Mouse (Mus musculus) limb, embryonic 14.5 days (tissue): ENCODE results near the gene Plcz1. TPM values are rescaled to one million over a fixed set of nuclear protein-coding genes. Genes with fewer than 3 reads are reported as not detected.

Source experiments
- ATAC-seq: fragments of 200-750 bp; cut with Nextera tagmentation; 2 replicates; pipeline ENCODE4 v1.8.0; 2017; ENCODE audit warnings: low read depth, moderate number of reproducible peaks, moderate TSS enrichment; ENCODE audit not compliant: low FRiP score
- DNase-seq: peaks from one replicate; pipeline ENCODE4 v3.0.0-alpha.2; 2015; ENCODE audit warnings: low spot score
- H3K27ac ChIP-seq: fragments of 300-500 bp; sonication (generic); replicated peaks from 2 replicates; pipeline ENCODE4 v1.5.1; 2014; ENCODE audit warnings: low read depth, mild to moderate bottlenecking, low read length, moderate library complexity, mixed read lengths
- H3K27me3 ChIP-seq: fragments of 300-500 bp; sonication (generic); 2 replicates; pipeline ENCODE4 v1.6.1; 2014; ENCODE audit warnings: low read length, mixed read lengths; ENCODE audit not compliant: control insufficient read depth, insufficient read depth
- H3K36me3 ChIP-seq: fragments of 300-500 bp; sonication (generic); 2 replicates; pipeline ENCODE4 v1.6.1; 2014; ENCODE audit warnings: mild to moderate bottlenecking, low read length, moderate library complexity, mixed read lengths; ENCODE audit not compliant: control insufficient read depth, insufficient read depth
- H3K4me1 ChIP-seq: fragments of 300-500 bp; sonication (generic); 2 replicates; pipeline ENCODE4 v1.6.1; 2014; ENCODE audit warnings: antibody characterized with exemption, low read length, mixed read lengths; ENCODE audit not compliant: control insufficient read depth, insufficient read depth
- H3K4me2 ChIP-seq: fragments of 300-500 bp; sonication (generic); replicated peaks from 2 replicates; pipeline ENCODE4 v1.6.1; 2014; ENCODE audit warnings: low read depth, mild to moderate bottlenecking, low read length, moderate library complexity; ENCODE audit not compliant: severe bottlenecking
- H3K4me3 ChIP-seq: fragments of 300-500 bp; sonication (generic); replicated peaks from 2 replicates; pipeline ENCODE4 v1.5.1; 2014; ENCODE audit warnings: low read length
- H3K9ac ChIP-seq: fragments of 300-500 bp; sonication (generic); 2 replicates; pipeline ENCODE4 v1.6.1; 2014; ENCODE audit warnings: mild to moderate bottlenecking, low read depth, low read length, moderate library complexity; ENCODE audit not compliant: severe bottlenecking
- H3K9me3 ChIP-seq: fragments of 300-500 bp; sonication (generic); 2 replicates; pipeline ENCODE4 v1.6.1; 2016; ENCODE audit warnings: low read length; ENCODE audit not compliant: control insufficient read depth
- POLR2A ChIP-seq: fragments of 200-500 bp; IDR thresholded peaks from 2 replicates; pipeline ENCODE4 v1.8.0; 2012; ENCODE audit warnings: inconsistent platforms, mild to moderate bottlenecking, moderate library complexity, borderline replicate concordance; ENCODE audit not compliant: insufficient read depth, insufficient read length; ENCODE audit errors: extremely low read depth
- WGBS: fragments of 180-500 bp; shearing (Covaris S2); extraction: QIAGEN DNeasy Blood & Tissue Kit; methylation state at CpG from one replicate; pipeline ENCODE4 v1.1.7; 2014; 5-methylcytosine and 5-hydroxymethylcytosine counted together
- polyA plus RNA-seq, 2 experiments: library from polyadenylated mRNA; depleted of rRNA in 1 of 2; stranded (reverse) in 1 of 2; unstranded in 1 of 2; fragments of >200 nt; fragmentation: Nextera tagmentation in 1 of 2; extraction: Ambion mirVana in 1 of 2; gene quantifications; 2 replicates each; pipeline versions ENCODE4 v1.2.1 to v1.2.3; 2012 to 2014

The Plcz1 gene
- polyA plus RNA-seq, 2 experiments: 0.03 TPM; not detected in 1

DNA sequence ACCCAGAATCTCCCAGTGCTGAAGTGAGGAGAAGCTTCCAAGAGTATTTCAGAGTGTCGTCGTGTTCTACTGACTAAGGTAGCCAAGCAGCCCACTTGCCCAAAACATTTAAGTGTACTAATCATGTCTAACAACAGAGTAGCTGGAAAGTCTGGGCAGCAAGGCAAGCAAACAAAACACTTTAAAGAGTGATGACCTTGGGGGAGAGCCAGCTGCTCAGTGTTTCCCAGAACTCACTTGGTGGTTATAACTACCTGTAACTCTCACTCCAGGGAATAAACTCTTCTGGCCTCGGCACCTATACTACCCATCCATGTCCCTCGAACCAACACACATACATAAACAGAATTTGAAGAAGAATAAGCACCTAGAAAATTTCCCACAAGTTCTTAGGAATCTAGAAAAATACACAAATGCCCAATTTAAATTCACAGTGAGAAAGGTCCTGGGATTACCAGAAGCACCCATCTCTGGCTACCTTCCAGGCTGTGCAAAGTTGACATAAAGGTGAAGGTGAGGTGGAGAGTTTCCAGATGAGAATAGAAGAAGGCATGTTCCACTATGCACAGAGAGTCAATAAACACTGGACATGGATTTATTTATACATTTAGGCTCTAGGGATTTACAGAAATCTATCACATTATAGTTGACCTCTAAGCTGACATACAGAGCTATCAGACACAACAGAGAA lies 69.5 kb downstream of the Plcz1 start:
- H3K4me1 ChIP-seq: no peaks in the 10 kb centered on the region
- H3K27me3 ChIP-seq: no peaks in the 10 kb centered on the region
- H3K4me3 ChIP-seq: no peak overlapping the region
- DNase-seq (no peak), ATAC-seq (no peak)
- no peaks in the 10 kb centered on the region for H3K36me3 ChIP-seq
- 74% methylated on average over 4 of the region's 4 CpGs for WGBS
- H3K27ac ChIP-seq: no peak overlapping the region
- H3K9ac ChIP-seq: no peak overlapping the region
- TF ChIP-seq POLR2A: no peak
- no peak overlapping the region for H3K4me2 ChIP-seq
- H3K9me3 ChIP-seq: no peaks in the 10 kb centered on the region

DNA sequence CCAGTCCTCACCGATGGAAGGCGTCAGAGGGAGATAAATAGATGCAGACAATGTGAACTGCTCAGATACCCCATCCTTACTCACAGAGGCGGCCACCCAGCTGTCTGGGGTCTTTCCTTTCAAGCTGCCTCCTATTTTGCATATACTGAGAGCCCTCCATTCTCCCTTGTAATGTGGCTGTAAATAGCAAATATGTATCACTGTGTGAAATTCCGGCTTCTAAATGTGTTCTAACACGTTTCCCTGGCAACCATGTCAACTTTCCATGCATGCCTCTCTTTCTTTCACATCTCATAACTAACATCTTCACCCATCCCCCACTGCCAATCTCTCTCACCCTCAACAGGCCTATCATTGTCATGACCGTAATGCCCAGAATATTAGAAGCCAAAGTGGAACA lies 74.6 kb downstream of the Plcz1 start:
- WGBS: 73% methylated on average over 6 of the region's 6 CpGs

DNA sequence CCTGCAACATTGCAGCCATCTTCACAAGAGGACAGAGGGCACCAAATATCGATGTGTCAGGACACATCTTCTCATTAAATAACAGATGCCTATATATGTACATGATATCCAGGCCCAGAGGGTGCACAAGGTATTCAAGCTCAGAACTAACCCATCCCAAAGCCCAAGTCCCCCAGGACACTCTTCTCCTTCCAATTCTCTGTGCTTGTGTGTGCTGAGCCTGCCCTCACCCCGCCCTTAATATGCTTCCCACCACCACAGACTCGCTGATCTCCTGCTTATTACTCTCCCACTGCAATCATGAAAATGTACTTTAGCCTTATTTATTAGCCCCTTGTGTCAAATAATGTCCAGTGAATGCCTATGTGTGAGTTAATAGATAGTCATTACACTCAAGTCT lies 76.4 kb downstream of the Plcz1 start:
- Histone ChIP-seq H3K4me2 (no peak overlapping the region), H3K27me3 (no peaks in the 10 kb centered on the region), H3K36me3 (no peaks in the 10 kb centered on the region), H3K9me3 (no peaks in the 10 kb centered on the region), H3K4me3 (no peak overlapping the region), H3K4me1 (no peaks in the 10 kb centered on the region), H3K27ac (no peak overlapping the region), H3K9ac (no peak overlapping the region)
- ATAC-seq: no peak
- no peak for DNase-seq
- WGBS: 73% methylated on average over 3 of the region's 3 CpGs
- TF ChIP-seq POLR2A: no peak

More for the DNA sequence above, 74.6 kb downstream of the Plcz1 start:
- H3K36me3 ChIP-seq: no peaks in the 10 kb centered on the region
- H3K4me3 ChIP-seq: no peak overlapping the region
- H3K4me2 ChIP-seq: no peak overlapping the region
- no peaks in the 10 kb centered on the region for H3K9me3 ChIP-seq
- DNase-seq (no peak), ATAC-seq (no peak)
- H3K9ac ChIP-seq: no peak overlapping the region
- H3K27ac ChIP-seq: no peak overlapping the region
- no peak for TF ChIP-seq POLR2A
- no peaks in the 10 kb centered on the region for H3K4me1 ChIP-seq
- no peaks in the 10 kb centered on the region for H3K27me3 ChIP-seq

DNA sequence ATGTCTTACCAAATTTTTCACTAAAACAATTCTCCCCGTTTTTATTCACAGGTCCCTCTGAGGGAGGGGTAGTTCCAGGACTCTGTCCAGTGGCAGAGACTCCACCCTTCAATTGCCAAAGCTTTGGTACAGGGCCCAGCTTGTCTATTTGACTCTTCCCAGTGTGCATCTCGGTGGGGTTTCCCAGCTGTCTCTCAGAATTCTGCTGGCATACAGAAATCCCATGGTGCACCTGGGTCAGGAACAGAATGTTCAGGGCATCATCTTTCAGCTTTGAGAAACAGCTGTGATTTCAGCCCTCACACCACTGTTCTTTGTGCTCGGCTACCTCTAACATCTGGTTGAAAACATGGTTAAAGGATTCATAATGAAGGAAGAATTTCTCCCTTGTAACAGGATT lies 77.5 kb downstream of the Plcz1 start:
- Histone ChIP-seq H3K27ac (no peak overlapping the region), H3K27me3 (no peaks in the 10 kb centered on the region), H3K9me3 (no peaks in the 10 kb centered on the region), H3K9ac (no peak overlapping the region), H3K4me1 (no peaks in the 10 kb centered on the region), H3K4me2 (no peak overlapping the region), H3K4me3 (no peak overlapping the region), H3K36me3 (no peaks in the 10 kb centered on the region)
- no peak for TF ChIP-seq POLR2A
- 59% methylated on average over 3 of the region's 3 CpGs for WGBS
- peak; percentile 17 for DNase-seq
- ATAC-seq: no peak

DNA sequence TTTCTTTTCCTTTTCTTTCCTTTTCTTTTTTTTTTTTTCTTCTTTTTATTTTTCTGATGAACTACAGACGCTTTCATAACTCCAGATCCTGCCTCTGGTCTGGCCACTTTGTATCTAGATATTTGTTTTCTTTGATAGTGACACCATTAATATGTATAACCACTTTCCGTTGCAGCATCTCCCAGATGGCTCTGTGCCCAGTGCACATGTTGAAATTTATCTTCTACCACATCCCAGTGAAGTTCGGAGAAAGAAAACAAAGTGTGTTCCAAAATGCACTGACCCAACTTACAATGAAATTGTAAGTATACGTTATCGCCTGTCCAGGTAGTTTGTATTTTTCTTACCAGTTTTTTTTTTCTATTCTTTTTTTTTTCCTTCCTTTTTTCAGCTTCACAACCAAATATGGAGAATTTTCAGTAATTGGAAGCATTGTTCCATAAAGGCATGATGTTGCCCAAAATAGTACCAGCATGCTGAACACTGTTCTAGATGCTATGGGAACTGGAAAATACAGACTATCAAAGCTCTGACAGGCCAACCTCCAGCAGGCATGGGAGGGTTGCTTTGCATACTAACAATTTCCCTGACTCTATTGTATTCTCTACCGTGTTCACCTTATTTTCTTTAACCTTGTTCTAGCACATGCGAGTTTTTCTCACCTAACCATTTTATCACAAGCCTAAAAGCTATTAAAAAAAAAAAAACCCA lies 83.6 kb downstream of the Plcz1 start:
- no peak overlapping the region for H3K4me3 ChIP-seq
- 62% methylated on average over 7 of the region's 7 CpGs for WGBS
- no peak overlapping the region for H3K4me2 ChIP-seq
- no peaks in the 10 kb centered on the region for H3K36me3 ChIP-seq
- no peak for ATAC-seq
- no peaks in the 10 kb centered on the region for H3K4me1 ChIP-seq
- no peaks in the 10 kb centered on the region for H3K27me3 ChIP-seq
- no peaks in the 10 kb centered on the region for H3K9me3 ChIP-seq
- no peak for DNase-seq
- TF ChIP-seq POLR2A: no peak
- H3K27ac ChIP-seq: no peak overlapping the region
- no peak overlapping the region for H3K9ac ChIP-seq
